Mouse (Mus musculus): Measurements from ENCODE around the gene Pcare.

Pcare gene

DNA sequence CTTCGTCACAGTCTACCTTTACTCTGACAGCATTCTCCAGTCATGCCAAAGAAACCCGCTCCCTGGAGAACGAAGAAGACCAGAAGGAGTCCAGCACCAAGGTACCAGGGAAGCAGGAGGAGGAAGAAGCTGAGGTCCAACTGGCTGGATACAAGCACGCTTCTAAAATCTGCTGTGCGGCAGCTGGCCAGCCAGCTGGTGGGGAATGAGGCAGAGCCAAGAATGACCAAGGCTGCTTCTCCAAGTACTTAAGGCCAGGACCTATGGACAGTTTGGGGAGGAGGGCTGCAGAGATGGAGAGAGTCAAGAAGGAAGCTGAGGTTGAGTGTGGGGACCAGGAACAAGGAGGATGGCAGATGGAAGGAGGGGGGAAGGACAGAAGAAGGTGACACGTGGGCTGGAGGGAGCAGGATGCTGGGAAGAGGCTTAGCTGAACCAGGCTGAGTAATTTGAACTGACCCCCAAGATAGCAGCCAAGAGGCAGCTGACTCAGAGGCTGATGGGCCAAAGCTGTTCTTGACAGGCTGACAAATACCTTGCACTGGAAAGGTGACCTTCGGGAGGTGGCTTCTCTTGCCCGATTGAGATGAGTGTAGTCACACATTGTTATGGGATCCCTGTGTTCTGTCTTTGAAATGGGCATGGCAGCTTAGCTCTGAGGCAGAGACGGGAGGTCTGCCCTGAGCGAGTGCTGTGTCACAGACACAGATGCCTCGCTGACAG lies 54.6 kb downstream of the Pcare start:
- no peak for TF ChIP-seq CTCF (conservative IDR thresholded peaks at IDR 0.05; ENCODE audit: low read length)
- TF ChIP-seq NANOG (IDR thresholded peaks at IDR 0.05; ENCODE audit: borderline replicate concordance, low read length): no peak
- no peak for TF ChIP-seq POU5F1 (IDR thresholded peaks at IDR 0.05; ENCODE audit: borderline replicate concordance, low read length)
- peaks cover 7% of the 10 kb centered on the region; the same call in 1 of the 2 replicates for H3K4me1 ChIP-seq (replicated peaks; ENCODE audit: low read depth, low read length)
- H3K9me3 ChIP-seq (ENCODE audit: low read length): no peaks in the 10 kb centered on the region
- no peaks in the 10 kb centered on the region for H3K36me3 ChIP-seq (ENCODE audit: insufficient read depth, low read length)
- peaks cover 48% of the 10 kb centered on the region for H3K27me3 ChIP-seq (ENCODE audit: insufficient read depth, low read length)
- no peak overlapping the region for H3K4me3 ChIP-seq (replicated peaks; ENCODE audit: low read length)

DNA sequence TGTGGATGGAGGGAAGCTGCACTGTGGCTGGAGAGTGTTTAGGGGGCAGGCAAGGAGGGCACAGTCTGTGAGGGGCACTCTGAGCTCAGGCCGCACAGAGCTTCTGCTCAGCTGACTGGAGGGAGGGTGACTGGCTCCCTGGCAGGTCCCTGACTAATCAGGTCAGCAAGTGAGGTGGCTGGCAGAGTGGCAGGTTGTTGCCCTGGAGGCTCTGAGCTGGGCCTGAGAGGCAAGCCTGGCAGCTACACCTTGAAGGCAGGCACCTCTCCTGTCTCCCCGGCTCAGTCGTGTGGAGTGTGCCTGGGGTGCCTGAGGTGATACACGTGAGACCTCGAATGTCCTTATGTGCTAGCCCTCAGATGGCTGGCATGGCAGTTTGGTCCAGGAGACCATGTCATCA lies 56.3 kb downstream of the Pcare start:
- Histone ChIP-seq H3K4me3 (replicated peaks; ENCODE audit: low read length) (no peak overlapping the region), H3K27me3 (ENCODE audit: insufficient read depth, low read length) (peaks cover 48% of the 10 kb centered on the region), H3K9me3 (ENCODE audit: low read length) (no peaks in the 10 kb centered on the region), H3K4me1 (replicated peaks; ENCODE audit: low read depth, low read length) (peaks cover 7% of the 10 kb centered on the region; the same call in 1 of the 2 replicates), H3K36me3 (ENCODE audit: insufficient read depth, low read length) (no peaks in the 10 kb centered on the region)
- TF ChIP-seq POU5F1 (IDR thresholded peaks at IDR 0.05; ENCODE audit: borderline replicate concordance, low read length): no peak
- no peak for TF ChIP-seq NANOG (IDR thresholded peaks at IDR 0.05; ENCODE audit: borderline replicate concordance, low read length)
- TF ChIP-seq CTCF (conservative IDR thresholded peaks at IDR 0.05; ENCODE audit: low read length): no peak

DNA sequence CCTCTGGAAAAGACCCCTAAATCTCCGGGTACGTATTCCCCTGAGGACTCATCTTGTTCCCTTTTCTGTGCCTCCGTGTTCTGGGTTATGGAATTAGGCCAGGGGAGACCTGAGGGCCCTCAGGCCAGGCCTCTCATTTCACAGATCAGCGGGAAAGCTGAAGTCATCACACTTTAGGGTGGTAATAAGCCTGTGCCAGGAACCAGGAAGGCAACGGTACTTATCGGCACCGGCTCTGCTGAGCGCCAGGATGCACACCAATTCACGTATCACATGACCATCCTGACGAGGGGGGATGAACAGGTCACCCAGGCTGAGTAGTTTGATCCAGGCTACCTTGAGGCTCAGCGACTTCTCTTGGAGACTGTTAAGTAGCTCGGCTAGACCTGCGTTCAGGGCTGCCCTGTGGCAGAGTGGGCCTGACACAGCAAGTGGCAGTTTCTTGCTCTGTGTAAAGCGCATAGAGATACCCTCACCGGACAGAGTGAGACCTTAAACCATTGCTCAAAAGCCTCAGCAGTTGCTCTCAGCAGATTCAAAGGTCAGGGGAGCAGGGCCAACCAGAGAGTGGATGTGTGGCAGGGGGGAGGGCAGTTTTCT lies 56.9 kb downstream of the Pcare start:
- TF ChIP-seq NANOG (IDR thresholded peaks at IDR 0.05; ENCODE audit: borderline replicate concordance, low read length): no peak
- Histone ChIP-seq H3K4me3 (replicated peaks; ENCODE audit: low read length) (no peak overlapping the region), H3K36me3 (ENCODE audit: insufficient read depth, low read length) (no peaks in the 10 kb centered on the region)

DNA sequence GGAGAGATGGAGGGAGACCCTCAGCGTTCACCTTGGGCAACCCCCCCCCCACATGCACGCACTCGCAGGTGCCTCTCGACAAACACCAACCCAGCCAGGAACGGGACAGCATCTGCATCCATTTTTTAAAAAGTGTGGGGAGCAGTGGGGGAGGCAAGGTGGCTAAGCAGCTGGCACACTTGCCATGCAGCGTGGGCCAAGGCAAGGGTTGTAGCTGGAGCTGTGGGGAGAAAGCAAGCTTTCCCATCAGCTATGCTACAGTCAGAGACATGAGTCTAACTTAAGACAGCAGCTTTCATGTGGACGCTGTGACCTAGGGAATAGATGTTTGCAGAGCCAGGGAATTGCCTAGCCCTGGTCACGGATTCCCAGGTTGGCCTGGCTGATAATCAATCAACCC lies 57.5 kb downstream of the Pcare start:
- no peak overlapping the region for H3K4me3 ChIP-seq (replicated peaks; ENCODE audit: low read length)
- peaks cover 7% of the 10 kb centered on the region; the same call in 1 of the 2 replicates for H3K4me1 ChIP-seq (replicated peaks; ENCODE audit: low read depth, low read length)
- H3K9me3 ChIP-seq (ENCODE audit: low read length): no peaks in the 10 kb centered on the region
- no peaks in the 10 kb centered on the region for H3K36me3 ChIP-seq (ENCODE audit: insufficient read depth, low read length)
- peaks cover 44% of the 10 kb centered on the region for H3K27me3 ChIP-seq (ENCODE audit: insufficient read depth, low read length)
- TF ChIP-seq NANOG (IDR thresholded peaks at IDR 0.05; ENCODE audit: borderline replicate concordance, low read length) (no peak), CTCF (conservative IDR thresholded peaks at IDR 0.05; ENCODE audit: low read length) (no peak), POU5F1 (IDR thresholded peaks at IDR 0.05; ENCODE audit: borderline replicate concordance, low read length) (no peak)

More for the DNA sequence above, 56.9 kb downstream of the Pcare start:
- Histone ChIP-seq H3K9me3 (ENCODE audit: low read length) (no peaks in the 10 kb centered on the region), H3K27me3 (ENCODE audit: insufficient read depth, low read length) (peaks cover 44% of the 10 kb centered on the region), H3K4me1 (replicated peaks; ENCODE audit: low read depth, low read length) (peaks cover 7% of the 10 kb centered on the region; the same call in 1 of the 2 replicates)

DNA sequence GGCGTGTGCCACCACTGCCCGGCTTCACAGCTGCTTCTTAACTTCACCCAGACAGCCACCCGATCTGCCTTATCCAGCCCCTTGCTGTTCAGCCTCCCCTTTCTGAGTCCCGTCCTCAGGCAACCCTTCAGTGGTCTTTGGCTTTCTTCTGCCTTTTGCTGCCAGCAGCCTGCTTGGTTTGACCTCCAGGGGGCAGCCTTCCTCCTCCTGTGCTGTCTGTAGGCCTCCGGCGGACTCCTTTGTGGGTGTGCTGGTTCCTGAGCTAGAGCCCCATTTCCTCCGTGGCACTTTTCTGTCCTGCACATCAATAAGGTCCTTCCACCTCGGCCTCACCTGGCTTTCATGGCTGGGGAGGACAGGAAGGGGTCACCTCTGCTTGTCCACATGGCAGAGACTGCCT lies 58.9 kb downstream of the Pcare start:
- Histone ChIP-seq H3K4me1 (replicated peaks; ENCODE audit: low read depth, low read length) (peaks cover 7% of the 10 kb centered on the region; the same call in 1 of the 2 replicates), H3K4me3 (replicated peaks; ENCODE audit: low read length) (no peak overlapping the region), H3K27me3 (ENCODE audit: insufficient read depth, low read length) (peaks cover 54% of the 10 kb centered on the region), H3K36me3 (ENCODE audit: insufficient read depth, low read length) (no peaks in the 10 kb centered on the region), H3K9me3 (ENCODE audit: low read length) (no peaks in the 10 kb centered on the region)
- TF ChIP-seq POU5F1 (IDR thresholded peaks at IDR 0.05; ENCODE audit: borderline replicate concordance, low read length) (no peak), NANOG (IDR thresholded peaks at IDR 0.05; ENCODE audit: borderline replicate concordance, low read length) (no peak), CTCF (conservative IDR thresholded peaks at IDR 0.05; ENCODE audit: low read length) (peak; percentile 88)
